Mouse (Mus musculus) C2C12 (cell line): Measurements from ENCODE around the gene Gm10642.

Experiments
- CEBPB ChIP-seq: IDR thresholded peaks from one replicate; pipeline ENCODE4 v1.6.1; 2011; ENCODE audit warnings: low read depth, mild to moderate bottlenecking, control low read depth, moderate library complexity
- CTCF ChIP-seq: IDR thresholded peaks from one replicate; pipeline ENCODE4 v1.5.1; 2011; ENCODE audit not compliant: control insufficient read depth, insufficient read depth, insufficient read length
- FOSL1 ChIP-seq: IDR thresholded peaks from one replicate; pipeline ENCODE4 v1.8.0; 2011; ENCODE audit warnings: mild to moderate bottlenecking, low read length; ENCODE audit not compliant: poor library complexity, insufficient read depth, severe bottlenecking
- MAX ChIP-seq: IDR thresholded peaks from one replicate; pipeline ENCODE4 v1.6.1; 2011; ENCODE audit warnings: mild to moderate bottlenecking, control low read depth
- USF1 ChIP-seq: IDR thresholded peaks from one replicate; pipeline ENCODE4 v1.6.1; 2011; ENCODE audit warnings: low read depth, mild to moderate bottlenecking, control low read depth, moderate library complexity

GRCm38 (mm10) chr9:70664847-70665246 is 8.8 kb downstream of the Gm10642 start:
- TF ChIP-seq CTCF (no peak), FOSL1 (no peak), MAX (no peak), CEBPB (no peak), USF1 (no peak)
